Mouse (Mus musculus): ENCODE data around the gene Zfhx3. TPM values are rescaled to one million over a fixed set of nuclear protein-coding genes. Genes with fewer than 3 reads are reported as not detected.

The Zfhx3 gene
- polyA plus RNA-seq, 1 experiment from 2014 or later: 19.8 TPM

DNA sequence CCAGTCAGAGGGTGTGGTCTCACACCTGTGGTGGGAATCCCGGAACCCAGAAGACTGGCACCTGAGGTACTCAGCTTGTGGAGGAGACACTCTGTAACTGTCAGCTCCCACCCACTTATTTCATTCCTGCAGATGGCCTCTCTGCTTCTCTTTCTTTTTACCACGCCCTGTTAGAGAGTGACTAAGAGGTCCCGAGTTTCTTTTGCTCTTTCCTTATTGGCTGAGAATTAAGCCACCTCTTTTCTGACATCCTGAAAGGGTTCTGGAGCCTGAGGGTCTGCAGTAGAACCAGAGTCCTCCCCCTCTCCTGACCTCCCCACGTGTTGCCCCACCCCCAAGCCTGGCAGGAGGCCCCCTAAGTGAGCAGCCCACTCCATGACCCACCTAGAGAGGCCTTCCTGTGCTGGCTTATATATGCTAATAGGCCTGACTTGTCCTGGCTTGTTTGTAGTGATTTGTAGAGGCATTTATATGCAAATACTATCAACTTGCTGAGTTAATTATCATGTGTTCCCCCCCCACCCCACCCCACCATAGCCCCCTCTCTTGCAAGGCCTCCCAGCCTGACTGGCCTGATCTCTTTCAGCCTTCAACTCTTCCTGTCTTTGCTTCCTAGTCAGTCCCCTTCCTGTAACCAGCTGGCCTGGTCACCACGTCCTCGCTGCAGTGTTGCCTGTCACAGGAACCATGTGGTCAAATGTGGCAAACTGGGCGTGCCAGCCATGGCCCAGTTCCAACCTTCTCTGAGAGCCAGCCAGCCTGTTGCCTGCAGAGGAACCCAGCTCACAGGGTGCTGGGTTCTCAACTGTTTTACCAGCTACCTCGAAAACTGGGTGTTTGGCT lies 780.4 kb downstream of the Zfhx3 start:
- ATAC-seq (ENCODE audit: insufficient read depth) (no peak; the same call in 1 of the 2 replicates), DNase-seq (peak; percentile 69)
- H3K4me2 ChIP-seq: no peak overlapping the region

DNA sequence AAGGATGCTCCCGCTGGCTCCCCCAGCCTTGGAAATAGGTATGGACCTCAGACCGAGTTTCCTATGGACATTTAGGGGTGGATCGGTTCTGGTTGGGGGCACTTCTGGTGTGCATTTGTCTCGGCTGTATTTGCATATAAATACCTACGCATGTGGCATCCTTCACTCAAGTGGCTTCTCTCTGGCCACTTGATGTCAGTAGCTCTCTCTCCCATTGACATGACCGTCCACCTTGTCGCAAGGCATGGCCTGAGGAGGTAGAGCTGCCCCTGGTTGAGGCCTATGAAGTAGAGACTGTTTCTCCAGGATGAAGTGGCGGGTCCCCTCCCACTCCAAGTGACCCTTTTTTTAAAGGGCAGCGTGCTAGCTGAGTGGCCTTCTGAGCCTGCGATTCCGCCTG lies 781.2 kb downstream of the Zfhx3 start:
- no peak for TF ChIP-seq CTCF (IDR thresholded peaks at IDR 0.05; ENCODE audit: low read depth)
- DNase-seq (no peak), ATAC-seq (ENCODE audit: insufficient read depth) (no peak)
- H3K4me2 ChIP-seq: no peak overlapping the region
- peaks cover 54% of the 10 kb centered on the region for H3K4me1 ChIP-seq (ENCODE audit: insufficient read depth)
- H3K4me3 ChIP-seq (ENCODE audit: low read depth, low read length): no peak overlapping the region
- peak overlapping the region; percentile 63; the same call in 1 of the 2 replicates for H3K27ac ChIP-seq (ENCODE audit: low read depth)
- H3K9me3 ChIP-seq (ENCODE audit: low read depth, low read length): no peaks in the 10 kb centered on the region
- no peak overlapping the region for H3K9ac ChIP-seq
- H3K27me3 ChIP-seq (ENCODE audit: insufficient read depth, low read length): no peaks in the 10 kb centered on the region
- WGBS: 56% methylated on average over 11 of the region's 11 CpGs
- no peaks in the 10 kb centered on the region; the same call in 1 of the 2 replicates for H3K36me3 ChIP-seq (ENCODE audit: insufficient read depth)

More for the DNA sequence above, 780.4 kb downstream of the Zfhx3 start:
- Histone ChIP-seq H3K9ac (peak overlapping the region; percentile 22; the same call in 1 of the 2 replicates), H3K27ac (ENCODE audit: low read depth) (peak overlapping the region; percentile 63), H3K9me3 (ENCODE audit: low read depth, low read length) (no peaks in the 10 kb centered on the region), H3K4me1 (ENCODE audit: insufficient read depth) (peaks cover 56% of the 10 kb centered on the region), H3K36me3 (ENCODE audit: insufficient read depth) (no peaks in the 10 kb centered on the region; the same call in 1 of the 2 replicates), H3K27me3 (ENCODE audit: insufficient read depth, low read length) (no peaks in the 10 kb centered on the region), H3K4me3 (ENCODE audit: low read depth, low read length) (no peak overlapping the region)
- TF ChIP-seq CTCF (IDR thresholded peaks at IDR 0.05; ENCODE audit: low read depth): no peak
- 23% methylated on average over 8 of the region's 8 CpGs for WGBS

DNA sequence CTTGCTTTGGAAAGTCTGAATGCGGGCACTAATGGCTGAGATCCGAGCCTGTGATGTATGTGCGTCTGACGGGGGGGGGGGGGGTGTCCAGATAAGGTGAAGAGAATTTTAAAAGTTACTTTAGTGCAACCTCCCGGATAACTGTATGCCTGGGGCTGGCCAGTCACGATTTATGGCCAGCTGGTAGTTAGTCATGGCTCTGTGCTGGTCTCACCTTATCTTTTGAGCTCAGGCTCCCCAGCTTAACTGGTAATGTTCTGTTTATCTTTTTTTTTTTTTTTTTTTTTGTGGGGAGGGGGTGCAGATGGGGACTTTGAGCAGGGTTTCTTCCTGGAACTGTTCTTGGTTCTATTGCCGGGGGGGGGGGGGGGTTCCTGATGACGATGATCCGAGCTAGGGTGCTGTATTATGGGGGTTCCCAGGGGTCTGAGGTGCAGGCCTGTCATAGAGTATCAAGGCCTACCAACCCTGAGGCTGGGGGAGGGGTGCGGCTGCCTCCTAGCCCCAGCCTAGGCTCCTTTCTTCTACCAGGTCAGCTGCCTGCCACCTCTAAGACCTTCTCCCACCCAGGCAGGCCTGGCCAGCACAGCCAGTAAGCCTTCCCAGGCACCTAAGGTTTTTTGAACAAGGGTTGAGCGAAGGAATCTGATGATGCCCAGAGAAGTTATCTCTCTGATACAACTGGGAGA lies 782.5 kb downstream of the Zfhx3 start:
- no peaks in the 10 kb centered on the region for H3K9me3 ChIP-seq (ENCODE audit: low read depth, low read length)
- H3K36me3 ChIP-seq (ENCODE audit: insufficient read depth): no peaks in the 10 kb centered on the region
- H3K27me3 ChIP-seq (ENCODE audit: insufficient read depth, low read length): no peaks in the 10 kb centered on the region
- WGBS: 27% methylated on average over 11 of the region's 11 CpGs
- H3K4me2 ChIP-seq: no peak overlapping the region
- no peak overlapping the region for H3K4me3 ChIP-seq (ENCODE audit: low read depth, low read length)
- ATAC-seq (ENCODE audit: insufficient read depth) (no peak), DNase-seq (no peak)
- H3K9ac ChIP-seq: no peak overlapping the region
- no peak for TF ChIP-seq CTCF (IDR thresholded peaks at IDR 0.05; ENCODE audit: low read depth)
- peak overlapping the region; percentile 55; the same call in 1 of the 2 replicates for H3K27ac ChIP-seq (ENCODE audit: low read depth)
- H3K4me1 ChIP-seq (ENCODE audit: insufficient read depth): peaks cover 64% of the 10 kb centered on the region

DNA sequence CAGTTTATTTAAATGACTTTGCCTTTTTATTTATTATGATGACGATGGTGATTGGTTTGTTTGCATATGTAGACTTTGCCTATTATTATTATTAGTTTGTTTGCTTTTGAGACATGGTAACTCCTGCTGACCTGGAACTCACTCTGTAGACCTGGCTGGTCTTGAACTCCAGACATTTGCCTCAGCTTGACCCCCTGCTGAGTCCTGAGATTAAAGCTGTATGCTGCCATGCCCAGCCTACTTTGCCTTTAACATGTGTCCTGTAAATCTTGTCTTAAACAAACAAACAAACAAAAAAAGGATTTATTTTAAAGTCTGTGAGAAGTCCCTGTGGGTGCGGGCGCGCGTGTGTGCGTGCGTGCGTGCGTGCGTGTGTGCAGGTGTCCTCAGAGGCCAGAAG lies 783.2 kb downstream of the Zfhx3 start:
- Histone ChIP-seq H3K36me3 (ENCODE audit: insufficient read depth) (no peaks in the 10 kb centered on the region), H3K9ac (no peak overlapping the region), H3K27me3 (ENCODE audit: insufficient read depth, low read length) (no peaks in the 10 kb centered on the region), H3K4me1 (ENCODE audit: insufficient read depth) (peaks cover 66% of the 10 kb centered on the region), H3K27ac (ENCODE audit: low read depth) (peak overlapping the region; percentile 55; the same call in 1 of the 2 replicates), H3K4me3 (ENCODE audit: low read depth, low read length) (no peak overlapping the region), H3K4me2 (no peak overlapping the region), H3K9me3 (ENCODE audit: low read depth, low read length) (no peaks in the 10 kb centered on the region)
- 75% methylated on average over 10 of the region's 10 CpGs for WGBS
- no peak for DNase-seq
- TF ChIP-seq CTCF (IDR thresholded peaks at IDR 0.05; ENCODE audit: low read depth): no peak
- ATAC-seq (ENCODE audit: insufficient read depth): no peak

DNA sequence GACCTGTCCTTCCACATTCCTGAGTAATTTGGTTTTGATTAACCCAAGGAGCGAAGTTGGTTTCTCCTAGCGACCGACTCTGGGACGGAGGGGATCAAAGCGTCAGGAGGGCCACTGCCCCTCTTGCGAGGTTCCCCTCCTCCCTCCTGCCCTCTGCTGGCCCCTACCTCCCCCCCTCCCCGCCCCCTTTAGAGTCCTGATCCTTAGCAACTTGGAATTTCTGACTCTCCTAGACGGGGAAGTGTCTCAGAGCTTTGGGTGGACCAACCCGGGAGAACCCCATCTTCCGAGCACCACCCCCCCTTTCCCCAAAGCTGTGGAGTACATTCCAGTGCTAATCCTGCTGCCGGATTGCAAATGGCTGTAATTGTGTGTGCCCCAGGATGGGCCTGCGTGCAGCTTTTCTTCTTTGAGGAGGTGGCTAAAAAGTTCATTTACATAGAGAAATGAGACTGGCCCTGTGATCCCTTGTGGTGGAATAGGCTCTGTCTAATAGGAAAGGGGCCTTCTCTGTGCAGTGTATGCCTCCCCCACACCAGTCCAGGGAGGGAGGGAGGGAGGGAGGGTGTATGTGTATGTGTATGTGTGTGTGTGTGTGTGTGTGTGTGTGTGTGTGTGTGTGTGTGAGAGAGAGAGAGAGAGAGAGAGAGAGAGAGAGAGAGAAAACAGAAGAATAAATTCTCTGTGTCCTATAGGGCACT lies 784.2 kb downstream of the Zfhx3 start:
- ATAC-seq (ENCODE audit: insufficient read depth) (peak; percentile 55; the same call in 1 of the 2 replicates), DNase-seq (peak; percentile 71)
- no peaks in the 10 kb centered on the region for H3K27me3 ChIP-seq (ENCODE audit: insufficient read depth, low read length)
- 0 out of 2 replicates have a peak, but pooled peaks have one; percentile 3 for TF ChIP-seq CTCF (IDR thresholded peaks at IDR 0.05; ENCODE audit: low read depth)
- peaks cover 66% of the 10 kb centered on the region for H3K4me1 ChIP-seq (ENCODE audit: insufficient read depth)
- H3K9ac ChIP-seq: no peak overlapping the region
- no peaks in the 10 kb centered on the region for H3K9me3 ChIP-seq (ENCODE audit: low read depth, low read length)
- no peaks in the 10 kb centered on the region for H3K36me3 ChIP-seq (ENCODE audit: insufficient read depth)
- H3K4me3 ChIP-seq (ENCODE audit: low read depth, low read length): no peak overlapping the region
- WGBS: 22% methylated on average over 12 of the region's 12 CpGs
- peak overlapping the region; percentile 39 for H3K4me2 ChIP-seq
- H3K27ac ChIP-seq (ENCODE audit: low read depth): peak overlapping the region; percentile 80

DNA sequence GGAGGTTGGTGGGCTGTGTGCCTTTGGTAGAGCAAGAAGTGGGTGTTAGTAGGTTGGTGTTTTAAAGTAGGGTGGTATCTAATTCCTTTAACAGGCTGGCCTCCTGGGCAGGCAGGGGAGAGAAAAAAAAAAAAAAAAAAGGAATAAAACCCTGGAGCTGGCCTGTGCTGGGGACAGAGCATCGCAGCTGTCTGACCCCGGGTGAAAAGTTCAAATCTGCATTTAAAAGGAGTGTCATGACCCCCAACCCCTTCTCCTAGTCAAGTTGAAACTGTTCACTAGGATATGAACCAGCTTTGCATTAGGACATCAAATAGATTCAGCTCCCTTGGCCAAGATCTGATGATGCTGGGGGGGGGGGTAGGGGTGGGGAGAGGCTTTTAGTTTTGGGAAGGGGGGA lies 786.7 kb downstream of the Zfhx3 start:
- Histone ChIP-seq H3K4me3 (ENCODE audit: low read depth, low read length) (no peak overlapping the region), H3K27ac (ENCODE audit: low read depth) (no peak overlapping the region), H3K9me3 (ENCODE audit: low read depth, low read length) (no peaks in the 10 kb centered on the region), H3K27me3 (ENCODE audit: insufficient read depth, low read length) (no peaks in the 10 kb centered on the region), H3K4me2 (no peak overlapping the region; the same call in 1 of the 2 replicates), H3K36me3 (ENCODE audit: insufficient read depth) (no peaks in the 10 kb centered on the region), H3K4me1 (ENCODE audit: insufficient read depth) (peaks cover 65% of the 10 kb centered on the region), H3K9ac (no peak overlapping the region)
- TF ChIP-seq CTCF (IDR thresholded peaks at IDR 0.05; ENCODE audit: low read depth): no peak
- ATAC-seq (ENCODE audit: insufficient read depth) (no peak), DNase-seq (no peak)
- 6% methylated on average over 2 of the region's 2 CpGs for WGBS

Data from lung, embryonic 14.5 days (tissue).